Mouse (Mus musculus): ENCODE data around the gene Fgfr2. TPM values are rescaled to one million over a fixed set of nuclear protein-coding genes. Genes with fewer than 3 reads are reported as not detected.
A peak's percentile ranks its signal among the peaks of the same experiment; 100 is the strongest.

Gene Fgfr2
- polyA plus RNA-seq, 1 experiment from 2014 or later = 86.9 TPM

GRCm38 (mm10) chr7:132480696-132481306, 642.3 kb downstream of the Fgfr2 start:
- Histone ChIP-seq H3K36me3 (ENCODE audit: control insufficient read depth, insufficient read depth, low read length) (no peaks in the 10 kb centered on the region), H3K9me3 (ENCODE audit: control insufficient read depth, low read length) (no peaks in the 10 kb centered on the region), H3K4me3 (ENCODE audit: low read depth, low read length) (no peak overlapping the region), H3K4me2 (ENCODE audit: low read depth) (no peak overlapping the region), H3K27ac (ENCODE audit: low read depth, low read length) (no peak overlapping the region), H3K27me3 (ENCODE audit: control insufficient read depth, insufficient read depth, low read length) (no peaks in the 10 kb centered on the region), H3K9ac (ENCODE audit: low read length) (no peak overlapping the region), H3K4me1 (ENCODE audit: control insufficient read depth, insufficient read depth, low read length) (peaks cover 4% of the 10 kb centered on the region; the same call in 1 of the 2 replicates)
- no peak for ATAC-seq (ENCODE audit: insufficient read depth, low FRiP score, low TSS enrichment)
- WGBS = 65% methylated on average over 4 of the region's 4 CpGs
- DNase-seq (ENCODE audit: low spot score) = no peak

DNA sequence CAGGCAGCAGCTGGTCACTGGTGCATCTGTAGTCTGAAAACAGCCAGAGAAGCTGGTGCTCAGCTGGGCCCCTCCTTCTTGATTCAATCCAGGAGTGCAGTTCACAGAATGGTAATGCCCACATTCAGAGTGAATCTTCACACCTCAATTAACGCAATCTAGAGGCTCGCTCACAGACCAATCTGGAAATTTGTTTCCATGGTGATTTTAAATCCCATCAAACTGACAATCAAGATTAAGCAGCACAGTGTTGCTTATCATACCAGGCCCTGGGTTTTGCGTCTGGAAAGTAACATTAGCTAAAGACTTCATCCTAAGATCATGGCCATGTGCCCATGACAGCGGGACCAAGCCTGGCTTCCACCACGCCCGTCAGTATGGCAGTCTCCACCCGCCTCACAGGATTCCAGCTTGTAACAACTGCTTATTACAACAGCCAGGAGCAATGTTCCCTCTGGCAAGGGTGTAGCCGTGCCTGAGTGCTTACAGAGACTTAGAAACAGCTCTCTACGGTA, 644.8 kb downstream of the Fgfr2 start:
- ATAC-seq (ENCODE audit: insufficient read depth, low FRiP score, low TSS enrichment) = no peak
- no peak for DNase-seq (ENCODE audit: low spot score)

DNA sequence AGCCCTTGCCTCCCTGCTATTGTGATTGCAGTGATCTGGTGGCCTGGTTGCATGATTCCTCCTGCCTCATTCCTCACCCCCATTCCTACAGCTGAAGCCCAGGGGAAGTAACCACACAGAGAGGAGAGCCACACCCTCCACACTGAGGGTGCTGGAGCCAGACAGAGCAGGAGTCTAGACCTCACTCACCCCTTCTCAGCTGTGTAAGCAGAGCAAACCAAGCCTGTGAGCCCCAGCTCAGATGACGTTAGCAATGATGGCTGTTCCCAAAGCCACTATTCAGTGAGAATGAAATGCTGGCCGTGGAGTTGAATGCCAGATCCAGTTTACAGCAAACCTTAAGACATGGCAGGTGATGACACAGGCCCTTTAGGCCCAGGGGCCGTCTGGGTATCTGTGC, 645.4 kb downstream of the Fgfr2 start:
- H3K9me3 ChIP-seq (ENCODE audit: control insufficient read depth, low read length) = no peaks in the 10 kb centered on the region
- H3K27me3 ChIP-seq (ENCODE audit: control insufficient read depth, insufficient read depth, low read length) = no peaks in the 10 kb centered on the region
- 62% methylated on average over 3 of the region's 3 CpGs for WGBS
- H3K4me3 ChIP-seq (ENCODE audit: low read depth, low read length) = no peak overlapping the region
- no peak overlapping the region for H3K27ac ChIP-seq (ENCODE audit: low read depth, low read length)
- H3K4me1 ChIP-seq (ENCODE audit: control insufficient read depth, insufficient read depth, low read length) = peaks cover 4% of the 10 kb centered on the region; the same call in 1 of the 2 replicates
- H3K9ac ChIP-seq (ENCODE audit: low read length) = no peak overlapping the region
- no peaks in the 10 kb centered on the region for H3K36me3 ChIP-seq (ENCODE audit: control insufficient read depth, insufficient read depth, low read length)
- no peak for ATAC-seq (ENCODE audit: insufficient read depth, low FRiP score, low TSS enrichment)
- no peak for DNase-seq (ENCODE audit: low spot score)
- no peak overlapping the region for H3K4me2 ChIP-seq (ENCODE audit: low read depth)

More for the DNA sequence above, 644.8 kb downstream of the Fgfr2 start:
- H3K4me1 ChIP-seq (ENCODE audit: control insufficient read depth, insufficient read depth, low read length) = peaks cover 4% of the 10 kb centered on the region; the same call in 1 of the 2 replicates
- WGBS = 82% methylated on average over 9 of the region's 9 CpGs
- no peaks in the 10 kb centered on the region for H3K27me3 ChIP-seq (ENCODE audit: control insufficient read depth, insufficient read depth, low read length)
- no peak overlapping the region for H3K4me2 ChIP-seq (ENCODE audit: low read depth)
- no peak overlapping the region for H3K27ac ChIP-seq (ENCODE audit: low read depth, low read length)
- no peak overlapping the region for H3K4me3 ChIP-seq (ENCODE audit: low read depth, low read length)
- H3K9me3 ChIP-seq (ENCODE audit: control insufficient read depth, low read length) = no peaks in the 10 kb centered on the region
- no peak overlapping the region for H3K9ac ChIP-seq (ENCODE audit: low read length)
- no peaks in the 10 kb centered on the region for H3K36me3 ChIP-seq (ENCODE audit: control insufficient read depth, insufficient read depth, low read length)

- H3K4me2 ChIP-seq (ENCODE audit: low read depth) = no peak overlapping the region
- no peak for DNase-seq (ENCODE audit: low spot score)
- no peak overlapping the region for H3K9ac ChIP-seq (ENCODE audit: low read length)
- H3K4me1 ChIP-seq (ENCODE audit: control insufficient read depth, insufficient read depth, low read length) = peaks cover 4% of the 10 kb centered on the region; the same call in 1 of the 2 replicates
- no peaks in the 10 kb centered on the region for H3K27me3 ChIP-seq (ENCODE audit: control insufficient read depth, insufficient read depth, low read length)
- H3K4me3 ChIP-seq (ENCODE audit: low read depth, low read length) = no peak overlapping the region
- no peak overlapping the region for H3K27ac ChIP-seq (ENCODE audit: low read depth, low read length)
- ATAC-seq (ENCODE audit: insufficient read depth, low FRiP score, low TSS enrichment) = no peak
- WGBS = 88% methylated on average over 2 of the region's 2 CpGs
- no peaks in the 10 kb centered on the region for H3K36me3 ChIP-seq (ENCODE audit: control insufficient read depth, insufficient read depth, low read length)
- H3K9me3 ChIP-seq (ENCODE audit: control insufficient read depth, low read length) = no peaks in the 10 kb centered on the region
Measured at GRCm38 (mm10) chr7:132476491-132476890, 646.7 kb downstream of the Fgfr2 start.

- ATAC-seq (ENCODE audit: insufficient read depth, low FRiP score, low TSS enrichment) (0 out of 2 replicates have a peak, but pooled peaks have one; percentile 20), DNase-seq (ENCODE audit: low spot score) (peak; percentile 69)
- no peaks in the 10 kb centered on the region for H3K36me3 ChIP-seq (ENCODE audit: control insufficient read depth, insufficient read depth, low read length)
- H3K4me3 ChIP-seq (ENCODE audit: low read depth, low read length) = no peak overlapping the region
- peaks cover 4% of the 10 kb centered on the region; the same call in 1 of the 2 replicates for H3K4me1 ChIP-seq (ENCODE audit: control insufficient read depth, insufficient read depth, low read length)
- WGBS = 22% methylated on average over 5 of the region's 5 CpGs
- H3K9me3 ChIP-seq (ENCODE audit: control insufficient read depth, low read length) = no peaks in the 10 kb centered on the region
- no peak overlapping the region for H3K4me2 ChIP-seq (ENCODE audit: low read depth)
- no peaks in the 10 kb centered on the region for H3K27me3 ChIP-seq (ENCODE audit: control insufficient read depth, insufficient read depth, low read length)
- no peak overlapping the region for H3K9ac ChIP-seq (ENCODE audit: low read length)
- H3K27ac ChIP-seq (ENCODE audit: low read depth, low read length) = no peak overlapping the region
Measured at GRCm38 (mm10) chr7:132475069-132475468, 648.1 kb downstream of the Fgfr2 start.

DNA sequence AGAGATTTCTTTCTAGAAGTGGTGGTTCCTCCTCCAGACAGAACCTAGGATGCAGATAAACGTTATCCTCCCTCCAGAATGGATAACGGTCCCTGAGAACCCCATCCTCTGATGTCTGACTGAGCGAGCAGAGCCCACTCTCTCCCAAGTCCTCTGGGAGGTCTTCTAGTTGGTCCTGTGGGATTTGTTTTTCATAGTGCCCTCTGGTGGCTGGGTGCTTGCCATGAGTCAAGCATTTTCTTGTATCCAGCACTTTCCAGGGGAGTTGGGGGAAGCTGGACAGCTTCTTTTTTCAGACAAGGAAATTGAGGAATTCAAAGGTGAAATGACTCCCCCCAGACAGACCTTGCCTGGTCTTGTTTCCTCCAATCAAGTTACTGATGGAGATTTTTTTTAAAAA, 651.8 kb downstream of the Fgfr2 start:
- Histone ChIP-seq H3K4me2 (ENCODE audit: low read depth) (no peak overlapping the region), H3K4me3 (ENCODE audit: low read depth, low read length) (no peak overlapping the region)
- peak; percentile 31 for DNase-seq (ENCODE audit: low spot score)

DNA sequence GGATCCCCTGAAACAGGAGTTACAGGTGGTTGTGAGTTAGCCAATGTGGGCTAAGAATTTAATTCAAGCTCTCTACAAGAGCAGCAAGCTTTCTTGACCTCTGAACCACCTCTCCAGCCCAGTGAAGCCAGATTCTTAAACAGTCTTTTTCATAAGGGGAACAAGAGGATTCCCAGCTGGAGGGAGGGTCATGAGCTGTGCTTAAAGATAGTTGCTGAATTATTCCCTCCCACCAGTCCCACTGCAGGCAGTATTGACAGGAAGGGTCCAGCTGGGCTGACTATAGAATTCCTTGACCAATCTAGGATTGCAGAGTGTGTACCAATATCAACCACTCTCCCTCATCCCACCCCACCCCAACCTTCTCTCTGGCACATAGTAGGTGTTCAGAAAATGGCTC, 654.8 kb downstream of the Fgfr2 start:
- Histone ChIP-seq H3K27ac (ENCODE audit: low read depth, low read length) (no peak overlapping the region), H3K9me3 (ENCODE audit: control insufficient read depth, low read length) (no peaks in the 10 kb centered on the region), H3K36me3 (ENCODE audit: control insufficient read depth, insufficient read depth, low read length) (no peaks in the 10 kb centered on the region), H3K9ac (ENCODE audit: low read length) (no peak overlapping the region), H3K4me1 (ENCODE audit: control insufficient read depth, insufficient read depth, low read length) (no peaks in the 10 kb centered on the region), H3K4me2 (ENCODE audit: low read depth) (no peak overlapping the region), H3K4me3 (ENCODE audit: low read depth, low read length) (no peak overlapping the region), H3K27me3 (ENCODE audit: control insufficient read depth, insufficient read depth, low read length) (no peaks in the 10 kb centered on the region)
- ATAC-seq (ENCODE audit: insufficient read depth, low FRiP score, low TSS enrichment) (no peak), DNase-seq (ENCODE audit: low spot score) (no peak)

More for the DNA sequence above, 651.8 kb downstream of the Fgfr2 start:
- no peaks in the 10 kb centered on the region for H3K27me3 ChIP-seq (ENCODE audit: control insufficient read depth, insufficient read depth, low read length)
- no peak overlapping the region for H3K9ac ChIP-seq (ENCODE audit: low read length)
- H3K9me3 ChIP-seq (ENCODE audit: control insufficient read depth, low read length) = no peaks in the 10 kb centered on the region
- H3K4me1 ChIP-seq (ENCODE audit: control insufficient read depth, insufficient read depth, low read length) = no peaks in the 10 kb centered on the region
- no peaks in the 10 kb centered on the region for H3K36me3 ChIP-seq (ENCODE audit: control insufficient read depth, insufficient read depth, low read length)
- no peak overlapping the region for H3K27ac ChIP-seq (ENCODE audit: low read depth, low read length)
- WGBS = 47% methylated on average over 3 of the region's 3 CpGs
- ATAC-seq (ENCODE audit: insufficient read depth, low FRiP score, low TSS enrichment) = no peak

GRCm38 (mm10) chr7:132465897-132466296, 657.3 kb downstream of the Fgfr2 start:
- 95% methylated on average over 5 of the region's 5 CpGs for WGBS

GRCm38 (mm10) chr7:132464894-132465293, 658.3 kb downstream of the Fgfr2 start:
- 83% methylated on average over 1 of the region's 1 CpGs for WGBS
- no peaks in the 10 kb centered on the region for H3K36me3 ChIP-seq (ENCODE audit: control insufficient read depth, insufficient read depth, low read length)

More at GRCm38 (mm10) chr7:132465897-132466296, 657.3 kb downstream of the Fgfr2 start:
- ATAC-seq (ENCODE audit: insufficient read depth, low FRiP score, low TSS enrichment) (no peak), DNase-seq (ENCODE audit: low spot score) (no peak)
- H3K4me2 ChIP-seq (ENCODE audit: low read depth) = no peak overlapping the region
- H3K36me3 ChIP-seq (ENCODE audit: control insufficient read depth, insufficient read depth, low read length) = no peaks in the 10 kb centered on the region
- H3K27me3 ChIP-seq (ENCODE audit: control insufficient read depth, insufficient read depth, low read length) = no peaks in the 10 kb centered on the region
- no peak overlapping the region for H3K4me3 ChIP-seq (ENCODE audit: low read depth, low read length)
- no peak overlapping the region for H3K27ac ChIP-seq (ENCODE audit: low read depth, low read length)
- H3K4me1 ChIP-seq (ENCODE audit: control insufficient read depth, insufficient read depth, low read length) = no peaks in the 10 kb centered on the region
- H3K9ac ChIP-seq (ENCODE audit: low read length) = no peak overlapping the region
- no peaks in the 10 kb centered on the region for H3K9me3 ChIP-seq (ENCODE audit: control insufficient read depth, low read length)

More at GRCm38 (mm10) chr7:132464894-132465293, 658.3 kb downstream of the Fgfr2 start:
- no peaks in the 10 kb centered on the region for H3K9me3 ChIP-seq (ENCODE audit: control insufficient read depth, low read length)
- no peak overlapping the region for H3K27ac ChIP-seq (ENCODE audit: low read depth, low read length)
- no peak overlapping the region for H3K4me2 ChIP-seq (ENCODE audit: low read depth)
- no peak overlapping the region for H3K4me3 ChIP-seq (ENCODE audit: low read depth, low read length)
- no peaks in the 10 kb centered on the region for H3K27me3 ChIP-seq (ENCODE audit: control insufficient read depth, insufficient read depth, low read length)
- no peaks in the 10 kb centered on the region for H3K4me1 ChIP-seq (ENCODE audit: control insufficient read depth, insufficient read depth, low read length)
- H3K9ac ChIP-seq (ENCODE audit: low read length) = no peak overlapping the region
- ATAC-seq (ENCODE audit: insufficient read depth, low FRiP score, low TSS enrichment) = no peak
- DNase-seq (ENCODE audit: low spot score) = no peak
